Mouse (Mus musculus): Measurements from ENCODE around the gene Coro2b.

DNA sequence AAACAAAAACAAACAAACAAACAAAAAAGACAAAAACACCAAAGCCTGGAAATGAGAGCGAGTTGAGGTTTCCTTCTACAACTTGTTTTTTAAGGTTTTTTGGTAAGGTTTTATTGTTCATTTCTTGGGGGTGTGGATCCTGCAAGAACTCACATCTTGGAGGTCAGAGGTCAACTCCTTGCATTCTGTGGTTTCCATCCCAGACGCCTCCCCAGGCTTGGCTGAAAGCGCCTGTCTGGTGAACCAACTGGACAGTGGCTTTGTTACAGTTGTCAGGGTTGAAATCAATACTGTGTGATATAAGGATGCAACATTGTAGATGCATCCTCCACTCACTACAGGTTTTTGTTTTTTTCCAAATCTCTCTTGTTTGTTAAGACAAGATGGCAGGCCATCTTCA lies 14.7 kb upstream of the Coro2b start:
- no peak for TF ChIP-seq CTCF (IDR thresholded peaks at IDR 0.05; ENCODE audit: control insufficient read depth, insufficient read depth, low read length)
- TF ChIP-seq POLR2A (IDR thresholded peaks at IDR 0.05; ENCODE audit: borderline replicate concordance, control insufficient read depth, low read depth, low read length) = no peak
